Mouse (Mus musculus) CH12.LX (cell line): ENCODE measurements around the gene Sox2. TPM values are rescaled to one million over a fixed set of nuclear protein-coding genes. Genes with fewer than 3 reads are reported as not detected.

ENCODE experiments used
- DNase-seq: peaks from one replicate; pipeline ENCODE4 v3.0.0-alpha.2; 2013; ENCODE audit errors: extremely low read depth
- H3K27ac ChIP-seq: 2 replicates; pipeline ENCODE4 v1.5.1; 2012; ENCODE audit warnings: low read depth, mild to moderate bottlenecking, control low read depth, moderate library complexity; ENCODE audit not compliant: insufficient read depth
- H3K27me3 ChIP-seq: replicated peaks from 2 replicates; pipeline ENCODE3; 2012; ENCODE audit warnings: inconsistent platforms
- H3K36me3 ChIP-seq, 2 experiments: replicated peaks in 1 of 2; 2 replicates each; pipeline versions ENCODE3 to v1.6.1; 2012; ENCODE audit warnings: inconsistent platforms in 1 of 2, low read length in 1 of 2, mild to moderate bottlenecking in 1 of 2, mixed read lengths in 1 of 2, moderate library complexity in 1 of 2; ENCODE audit not compliant: control insufficient read depth in 1 of 2, insufficient read depth in 1 of 2
- H3K4me1 ChIP-seq, 2 experiments: 2 replicates each; pipeline ENCODE4 v1.6.1; 2012; ENCODE audit warnings: inconsistent platforms in 1 of 2, moderate library complexity in 1 of 2; ENCODE audit not compliant: insufficient read depth in 2 of 2, control insufficient read depth in 1 of 2
- H3K4me2 ChIP-seq: 2 replicates; pipeline ENCODE4 v1.6.1; 2012; ENCODE audit warnings: low read depth, mild to moderate bottlenecking, control low read depth; ENCODE audit not compliant: poor library complexity, insufficient read depth, severe bottlenecking
- H3K4me3 ChIP-seq, 3 experiments: fragments of 150-350 bp in 1 of 3; sonication (generic) in 1 of 3; replicated peaks in 1 of 3; 2 replicates each; pipeline versions ENCODE3 to v1.5.1; 2011 to 2012; ENCODE audit warnings: low read depth in 2 of 3, low read length in 2 of 3, mild to moderate bottlenecking in 2 of 3, moderate library complexity in 2 of 3, control low read depth in 1 of 3, improper control_type of control experiment in 1 of 3, inconsistent platforms in 1 of 3, mixed read lengths in 1 of 3; ENCODE audit not compliant: poor library complexity in 1 of 3
- H3K79me2 ChIP-seq: replicated peaks from 2 replicates; pipeline ENCODE4 v1.6.1; 2012; ENCODE audit warnings: mild to moderate bottlenecking, moderate library complexity; ENCODE audit not compliant: control insufficient read depth, poor library complexity, insufficient read depth, severe bottlenecking; ENCODE audit errors: extremely low read depth
- H3K9ac ChIP-seq: 2 replicates; pipeline ENCODE4 v1.6.1; 2012; ENCODE audit warnings: low read depth, mild to moderate bottlenecking, control low read depth, moderate library complexity; ENCODE audit not compliant: insufficient read depth
- H3K9me3 ChIP-seq: replicated peaks from 2 replicates; pipeline ENCODE3; 2012; ENCODE audit warnings: low read length, inconsistent platforms, mixed read lengths
- BHLHE40 ChIP-seq: IDR thresholded peaks from 2 replicates; pipeline ENCODE4 v1.6.1; 2011; ENCODE audit warnings: mild to moderate bottlenecking, low read depth, low read length, improper control_type of control experiment
- CHD1 ChIP-seq: IDR thresholded peaks from 2 replicates; pipeline ENCODE4 v1.6.1; 2012; ENCODE audit warnings: low read depth, low read length, improper control_type of control experiment, inconsistent platforms
- CHD2 ChIP-seq: IDR thresholded peaks from 2 replicates; pipeline ENCODE4 v1.6.1; 2011; ENCODE audit warnings: low read length, improper control_type of control experiment
- EP300 ChIP-seq: IDR thresholded peaks from 2 replicates; pipeline ENCODE4 v1.6.1; 2011; ENCODE audit warnings: low read length, improper control_type of control experiment
- GABPA ChIP-seq: IDR thresholded peaks from 2 replicates; pipeline ENCODE4 v1.6.1; 2012; ENCODE audit warnings: low read depth, low read length, improper control_type of control experiment, inconsistent platforms; ENCODE audit not compliant: insufficient replicate concordance
- JUND ChIP-seq: conservative IDR thresholded peaks from 2 replicates; pipeline ENCODE4 v1.6.1; 2011; ENCODE audit warnings: low read depth, low read length, improper control_type of control experiment
- MAZ ChIP-seq: IDR thresholded peaks from 2 replicates; pipeline ENCODE4 v1.6.1; 2012; ENCODE audit warnings: low read depth, mild to moderate bottlenecking, inconsistent platforms, low read length, improper control_type of control experiment, moderate library complexity
- MEF2A ChIP-seq: IDR thresholded peaks from 2 replicates; pipeline ENCODE4 v1.6.1; 2014; ENCODE audit warnings: low read depth, mild to moderate bottlenecking, inconsistent platforms, low read length, improper control_type of control experiment, borderline replicate concordance
- MXI1 ChIP-seq: IDR thresholded peaks from 2 replicates; pipeline ENCODE4 v1.6.1; 2011; ENCODE audit warnings: mild to moderate bottlenecking, low read depth, low read length, improper control_type of control experiment
- NRF1 ChIP-seq: IDR thresholded peaks from 2 replicates; pipeline ENCODE4 v1.6.1; 2014; ENCODE audit warnings: low read depth, mild to moderate bottlenecking, inconsistent platforms, low read length, improper control_type of control experiment, moderate library complexity
- PAX5 ChIP-seq: IDR thresholded peaks from 2 replicates; pipeline ENCODE4 v1.6.1; 2012; ENCODE audit warnings: low read length, inconsistent platforms, mixed read lengths
- RAD21 ChIP-seq: IDR thresholded peaks from 2 replicates; pipeline ENCODE4 v1.6.1; 2011; ENCODE audit warnings: low read depth, mild to moderate bottlenecking, low read length, improper control_type of control experiment, moderate library complexity
- RCOR1 ChIP-seq: conservative IDR thresholded peaks from 2 replicates; pipeline ENCODE4 v1.6.1; 2012; ENCODE audit warnings: low read depth, mild to moderate bottlenecking, inconsistent platforms, low read length, improper control_type of control experiment
- SIN3A ChIP-seq: IDR thresholded peaks from 2 replicates; pipeline ENCODE4 v1.6.1; 2012; ENCODE audit warnings: low read length, improper control_type of control experiment, inconsistent platforms
- UBTF ChIP-seq: IDR thresholded peaks from 2 replicates; pipeline ENCODE4 v1.6.1; 2012; ENCODE audit warnings: low read depth, mild to moderate bottlenecking, inconsistent platforms, low read length, improper control_type of control experiment, moderate library complexity
- ZC3H11A ChIP-seq: IDR thresholded peaks from 2 replicates; pipeline ENCODE4 v1.6.1; 2012; ENCODE audit warnings: low read depth, mild to moderate bottlenecking, inconsistent platforms, low read length, improper control_type of control experiment
- ZKSCAN1 ChIP-seq: IDR thresholded peaks from 2 replicates; pipeline ENCODE4 v1.6.1; 2012; ENCODE audit warnings: low read depth, inconsistent platforms, low read length, improper control_type of control experiment, borderline replicate concordance
- ZMIZ1 ChIP-seq: IDR thresholded peaks from 2 replicates; pipeline ENCODE4 v1.6.1; 2012; ENCODE audit warnings: low read depth, mild to moderate bottlenecking, inconsistent platforms, low read length, improper control_type of control experiment
- ZNF384 ChIP-seq: IDR thresholded peaks from 2 replicates; pipeline ENCODE4 v1.6.1; 2012; ENCODE audit warnings: low read depth, low read length, improper control_type of control experiment, inconsistent platforms
- dilution Hi-C: fragments of 300-500 bp; cut with MboI; formaldehyde crosslinking; loops from 2 replicates; pipeline ENCODE4 v1.14.3; 2020; ENCODE audit warnings: low sequenced_read_pairs; ENCODE audit not compliant: extremely low pct_unique_long_range_greater_than_20kb, extremely low pct_ligation_motif_present
- in situ Hi-C: fragments of 300-500 bp; cut with MboI; formaldehyde crosslinking; loops from 3 replicates; pipeline ENCODE4 v1.14.3; 2019; ENCODE audit warnings: low sequenced_read_pairs, low pct_ligation_motif_present, low pct_unique_long_range_greater_than_20kb, mixed read lengths
- polyA plus RNA-seq: library from polyadenylated mRNA; unstranded; fragments of >175 nt; gene quantifications from 2 replicates; pipeline ENCODE4 v1.2.1, GENCODE M21; 2012; ENCODE audit warnings: low read depth; ENCODE audit not compliant: insufficient read length
- total RNA-seq, 2 experiments: library from RNA; depleted of rRNA; stranded (reverse); fragments of 300-350 nt in 1 of 2; fragments of >200 nt in 1 of 2; gene quantifications; 2 replicates each; pipeline ENCODE4 v1.2.3; 2012 to 2014

The Sox2 gene
- total and polyA plus RNA-seq, 3 experiments, result not detected

DNA sequence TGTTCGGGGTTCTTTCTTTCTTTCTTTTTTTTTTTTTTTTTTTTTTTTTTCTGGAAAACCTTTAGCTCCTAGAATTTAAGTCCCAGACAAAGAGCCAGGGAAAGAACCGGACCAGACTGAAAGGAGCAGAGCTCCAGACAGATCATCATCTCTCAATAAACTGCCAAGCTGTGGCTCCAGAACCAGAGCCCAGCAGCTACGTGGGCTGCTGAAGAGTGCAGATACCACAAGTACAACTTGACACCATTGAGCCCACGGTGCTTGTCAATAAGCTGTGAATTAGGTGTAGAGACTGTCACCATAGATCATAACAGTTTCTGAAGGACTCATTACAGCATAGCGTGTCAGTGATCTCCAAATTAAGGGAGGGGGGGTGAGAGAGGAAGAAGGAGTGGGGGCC lies 7.1 kb upstream of the Sox2 start:
- DNase-seq, result no peak
- Histone ChIP-seq H3K9ac (no peak overlapping the region), H3K27me3 (no peaks in the 10 kb centered on the region), H3K4me3 (no peak overlapping the region), H3K4me2 (no peak overlapping the region), H3K27ac (no peak overlapping the region), H3K79me2 (no peaks in the 10 kb centered on the region)
- dilution Hi-C loops, result no loop called here
- in situ Hi-C loops, result no loop called here
- no peak for TF ChIP-seq BHLHE40
- no peak for TF ChIP-seq ZC3H11A
- no peak for TF ChIP-seq NRF1
- TF ChIP-seq MEF2A, result no peak
- TF ChIP-seq MXI1, result no peak
- no peak for TF ChIP-seq GABPA
- TF ChIP-seq, all 38 proteins: peak for 0
- H3K9me3 ChIP-seq, result peaks cover 42% of the 10 kb centered on the region
- H3K4me1 ChIP-seq, result no peaks in the 10 kb centered on the region
- no peaks in the 10 kb centered on the region for H3K36me3 ChIP-seq

DNA sequence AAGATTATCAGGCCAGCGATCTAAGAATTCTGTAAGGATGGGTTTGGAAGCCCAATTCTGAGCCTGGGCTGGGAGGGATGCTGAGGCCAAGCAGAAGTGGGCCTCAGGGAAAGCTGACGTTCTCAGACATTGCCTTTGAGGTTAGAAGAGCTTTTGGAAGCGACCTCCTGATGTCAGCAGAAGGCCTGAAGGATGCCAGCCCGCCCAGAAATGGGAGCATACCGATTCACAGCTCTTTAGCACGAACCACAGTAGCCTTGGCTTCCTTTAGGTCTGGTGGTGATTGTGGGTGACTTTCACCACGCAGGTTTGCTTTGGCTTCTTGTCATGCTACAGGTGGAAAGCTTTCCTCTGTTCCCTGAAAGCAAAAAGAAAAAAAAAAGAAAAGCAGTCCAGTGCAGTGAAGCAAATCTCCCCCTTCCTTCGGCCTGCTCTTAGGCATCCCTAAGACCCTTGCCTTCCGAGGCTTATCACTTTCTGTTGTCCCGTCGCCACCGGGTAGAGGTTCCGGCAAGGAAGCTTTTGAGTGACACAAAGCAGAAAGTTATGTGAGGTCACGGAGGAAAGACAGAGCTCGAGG lies 6.6 kb upstream of the Sox2 start:
- Histone ChIP-seq H3K4me3 (no peak overlapping the region), H3K9ac (no peak overlapping the region), H3K4me2 (no peak overlapping the region), H3K4me1 (no peaks in the 10 kb centered on the region), H3K36me3 (no peaks in the 10 kb centered on the region), H3K27ac (no peak overlapping the region), H3K9me3 (peaks cover 41% of the 10 kb centered on the region), H3K27me3 (no peaks in the 10 kb centered on the region), H3K79me2 (no peaks in the 10 kb centered on the region)
- dilution Hi-C loops, result no loop called here
- TF ChIP-seq NRF1 (no peak), ZKSCAN1 (no peak), PAX5 (no peak), SIN3A (no peak), RAD21 (no peak)
- in situ Hi-C loops, result no loop called here
- DNase-seq, result no peak

DNA sequence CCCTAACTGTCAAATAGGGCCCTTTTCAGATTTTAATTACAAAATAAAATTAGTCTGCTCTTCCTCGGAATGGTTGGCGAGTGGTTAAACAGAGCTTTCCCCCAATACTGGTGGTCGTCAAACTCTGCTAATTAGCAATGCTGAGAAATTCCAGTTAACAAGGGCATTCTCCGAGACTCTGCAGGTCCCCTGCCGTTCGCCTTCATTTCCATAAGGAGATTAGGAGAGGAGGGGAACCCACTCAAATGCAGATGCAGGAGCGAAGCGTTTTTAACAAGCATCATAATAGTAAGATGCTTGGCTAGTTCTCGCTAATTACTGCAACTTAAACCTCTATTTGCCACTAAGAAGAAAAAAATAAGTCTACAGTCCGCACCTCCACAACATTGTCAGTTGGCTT lies 4.0 kb upstream of the Sox2 start:
- Histone ChIP-seq H3K27me3 (no peaks in the 10 kb centered on the region), H3K27ac (no peak overlapping the region), H3K4me1 (no peaks in the 10 kb centered on the region), H3K4me2 (no peak overlapping the region), H3K9me3 (peaks cover 57% of the 10 kb centered on the region), H3K9ac (no peak overlapping the region), H3K4me3 (no peak overlapping the region), H3K36me3 (no peaks in the 10 kb centered on the region), H3K79me2 (no peaks in the 10 kb centered on the region)
- no peak for DNase-seq
- dilution Hi-C loops (no loop called here), in situ Hi-C loops (no loop called here)
- TF ChIP-seq CHD1, result no peak
- TF ChIP-seq EP300, result no peak
- TF ChIP-seq PAX5, result no peak
- TF ChIP-seq GABPA, result no peak
- TF ChIP-seq UBTF, result no peak
- no peak for TF ChIP-seq ZNF384
- no peak for TF ChIP-seq CHD2
- TF ChIP-seq MAZ, result no peak
- TF ChIP-seq RCOR1, result no peak
- no peak for TF ChIP-seq JUND
- no peak for TF ChIP-seq RAD21
- no peak for TF ChIP-seq ZMIZ1
